Mouse (Mus musculus) left cerebral cortex, postnatal 10 days (tissue): ENCODE results near the gene Olfr655. TPM values are rescaled to one million over a fixed set of nuclear protein-coding genes. Genes with fewer than 3 reads are reported as not detected.

ENCODE experiments used
- DNase-seq, 2 experiments: peaks; one replicate each; pipeline ENCODE4 v3.0.0; 2021 to 2022; ENCODE audit warnings: low spot score in 2 of 2, mixed read lengths in 1 of 2; ENCODE audit errors: extremely low spot score in 1 of 2
- intact Hi-C: fragments of 180-260 bp; cut with DNase I; formaldehyde crosslinking; loops from one replicate; pipeline ENCODE4 v1.15.1; 2025
- total RNA-seq, 2 experiments: library from RNA; stranded (reverse); gene quantifications; 2 replicates each; pipeline ENCODE4 v1.2.3; 2021

Olfr655 gene
- not detected for total RNA-seq

- no peak for DNase-seq
- intact Hi-C loops: no loop called here
Measured at GRCm38 (mm10) chr7:104601679-104602078, at the start of gene Olfr655. TSS of gene Olfr655 (minus strand) at chr7:104601779.

GRCm38 (mm10) chr7:104646841-104647482, 45.4 kb upstream of the Olfr655 start, which contains the start of gene Olfr658:
TSS of gene Olfr658 (minus strand) at chr7:104647305.
- DNase-seq: peak; percentile 1 to 35
- intact Hi-C loops: no loop called here

GRCm38 (mm10) chr7:104624494-104624893, 22.9 kb upstream of the Olfr655 start, which contains the start of gene Olfr657:
TSS of gene Olfr657 (plus strand) at chr7:104624794.
- intact Hi-C loops: no loop called here
- DNase-seq: no peak

- intact Hi-C loops: no loop called here
- DNase-seq: no peak
Measured at GRCm38 (mm10) chr7:104613655-104614054, 12.1 kb upstream of the Olfr655 start, which contains the start of gene Olfr656. TSS of gene Olfr656 (plus strand) at chr7:104613955.

GRCm38 (mm10) chr7:104604727-104605126, 3.1 kb upstream of the Olfr655 start:
- intact Hi-C loops: no loop called here
- no peak for DNase-seq

GRCm38 (mm10) chr7:104603173-104603572, 1.6 kb upstream of the Olfr655 start:
- intact Hi-C loops: no loop called here
- no peak for DNase-seq

- no peak for DNase-seq
- intact Hi-C loops: no loop called here
Measured at GRCm38 (mm10) chr7:104588274-104588673, 13.3 kb downstream of the Olfr655 start.

GRCm38 (mm10) chr7:104586725-104587124, 14.9 kb downstream of the Olfr655 start, which contains the start of gene Olfr654:
TSS of gene Olfr654 (plus strand) at chr7:104587025.
- intact Hi-C loops: no loop called here

GRCm38 (mm10) chr7:104581429-104581828, 20.1 kb downstream of the Olfr655 start:
- intact Hi-C loops: no loop called here
- no peak for DNase-seq

More at GRCm38 (mm10) chr7:104586725-104587124, 14.9 kb downstream of the Olfr655 start, which contains the start of gene Olfr654:
- DNase-seq: no peak

- intact Hi-C loops: no loop called here
- no peak for DNase-seq
Measured at GRCm38 (mm10) chr7:104580846-104581245, 20.7 kb downstream of the Olfr655 start.

- no peak for DNase-seq
- intact Hi-C loops: no loop called here
Measured at GRCm38 (mm10) chr7:104577014-104577413, 24.6 kb downstream of the Olfr655 start, which contains the start of gene Olfr653. TSS of gene Olfr653 (plus strand) at chr7:104577314.

GRCm38 (mm10) chr7:104560601-104561000, 41.0 kb downstream of the Olfr655 start, which contains the start of gene Olfr652:
TSS of gene Olfr652 (plus strand) at chr7:104560901.
- DNase-seq: no peak
- intact Hi-C loops: no loop called here

- no peak for DNase-seq
- intact Hi-C loops: no loop called here
Measured at GRCm38 (mm10) chr7:104552700-104553099, 48.9 kb downstream of the Olfr655 start.

- no peak for DNase-seq
Measured at GRCm38 (mm10) chr7:104549833-104550232, 51.7 kb downstream of the Olfr655 start, which contains the start of gene Olfr651. TSS of gene Olfr651 (plus strand) at chr7:104550133.

More at GRCm38 (mm10) chr7:104549833-104550232, 51.7 kb downstream of the Olfr655 start, which contains the start of gene Olfr651:
- intact Hi-C loops: no loop called here

Other genes with a start within 250 kb of the Olfr655 start
- gene Trim12c, start 248.4 kb downstream of the Olfr655 start, total RNA-seq: 1 to 10 TPM in 1 of 2 experiments, under 1 TPM in 1; 0.83 to 1.0 TPM
- not detected for gene Trim30b, start 231.9 kb downstream of the Olfr655 start, total RNA-seq
- gene Trim30c, start 200.9 kb downstream of the Olfr655 start, total RNA-seq: not detected
- gene Trim30a, start 136.6 kb downstream of the Olfr655 start, total RNA-seq: under 1 TPM; 0.62 to 0.83 TPM
- under 1 TPM; 0.24 to 0.26 TPM for gene Trim30d, start 93.9 kb downstream of the Olfr655 start, total RNA-seq
- gene Olfr651, start 51.6 kb downstream of the Olfr655 start, total RNA-seq: not detected
- not detected for gene Olfr652, start 40.9 kb downstream of the Olfr655 start, total RNA-seq
- not detected for gene Olfr653, start 24.5 kb downstream of the Olfr655 start, total RNA-seq
- gene Olfr654, start 14.8 kb downstream of the Olfr655 start, total RNA-seq: not detected
- not detected for gene Olfr656, start 12.2 kb upstream of the Olfr655 start, total RNA-seq
- not detected for gene Olfr657, start 23.0 kb upstream of the Olfr655 start, total RNA-seq
- gene Olfr658, start 45.5 kb upstream of the Olfr655 start, total RNA-seq: not detected
- not detected for gene Olfr659, start 65.0 kb upstream of the Olfr655 start, total RNA-seq
- not detected for gene Olfr661, start 84.7 kb upstream of the Olfr655 start, total RNA-seq
- not detected for gene Usp17le, start 175.7 kb upstream of the Olfr655 start, total RNA-seq
- not detected for gene Usp17lb, start 240.8 kb upstream of the Olfr655 start, total RNA-seq